Mouse (Mus musculus): ENCODE results near the gene Chd5. TPM values are rescaled to one million over a fixed set of nuclear protein-coding genes. Genes with fewer than 3 reads are reported as not detected.

The Chd5 gene
- polyA plus RNA-seq, 1 experiment = not detected

GRCm38 (mm10) chr4:152339293-152339790 lies 891 bp downstream of the Chd5 start:
- 8% methylated on average over 25 of the region's 26 CpGs for WGBS
- TF ChIP-seq CTCF (IDR thresholded peaks at IDR 0.05; ENCODE audit: control insufficient read depth, insufficient read depth, low read length) (no peak), POLR2A (IDR thresholded peaks at IDR 0.05; ENCODE audit: borderline replicate concordance, control insufficient read depth, low read depth, low read length) (no peak)
- Histone ChIP-seq H3K4me1 (ENCODE audit: control insufficient read depth, insufficient read depth, low read length) (no peaks in the 10 kb centered on the region), H3K27ac (ENCODE audit: control insufficient read depth, insufficient read depth, low read depth, low read length, poor library complexity) (no peak overlapping the region), H3K4me3 (replicated peaks; ENCODE audit: control insufficient read depth, low read depth, low read length) (no peak overlapping the region)

- WGBS = 43% methylated on average over 15 of the region's 15 CpGs
- TF ChIP-seq CTCF (IDR thresholded peaks at IDR 0.05; ENCODE audit: control insufficient read depth, insufficient read depth, low read length) = no peak
- Histone ChIP-seq H3K27ac (ENCODE audit: control insufficient read depth, insufficient read depth, low read depth, low read length, poor library complexity) (no peak overlapping the region), H3K4me1 (ENCODE audit: control insufficient read depth, insufficient read depth, low read length) (no peaks in the 10 kb centered on the region), H3K4me3 (replicated peaks; ENCODE audit: control insufficient read depth, low read depth, low read length) (no peak overlapping the region)
These were observed 2.3 kb downstream of the Chd5 start for GRCm38 (mm10) chr4:152340584-152341284.

- TF ChIP-seq CTCF (IDR thresholded peaks at IDR 0.05; ENCODE audit: control insufficient read depth, insufficient read depth, low read length) = peak; percentile 62; the same call in 1 of the 2 replicates
- no peak for TF ChIP-seq POLR2A (IDR thresholded peaks at IDR 0.05; ENCODE audit: borderline replicate concordance, control insufficient read depth, low read depth, low read length)
- H3K27ac ChIP-seq (ENCODE audit: control insufficient read depth, insufficient read depth, low read depth, low read length, poor library complexity) = no peak overlapping the region
- no peak overlapping the region for H3K4me3 ChIP-seq (replicated peaks; ENCODE audit: control insufficient read depth, low read depth, low read length)
- H3K4me1 ChIP-seq (ENCODE audit: control insufficient read depth, insufficient read depth, low read length) = no peaks in the 10 kb centered on the region
- 8% methylated on average over 5 of the region's 5 CpGs for WGBS
These were observed 4.8 kb downstream of the Chd5 start for GRCm38 (mm10) chr4:152343296-152343695.

- H3K4me3 ChIP-seq (replicated peaks; ENCODE audit: control insufficient read depth, low read depth, low read length) = no peak overlapping the region
- H3K4me1 ChIP-seq (ENCODE audit: control insufficient read depth, insufficient read depth, low read length) = no peaks in the 10 kb centered on the region
- H3K27ac ChIP-seq (ENCODE audit: control insufficient read depth, insufficient read depth, low read depth, low read length, poor library complexity) = no peak overlapping the region
- 27% methylated on average over 7 of the region's 7 CpGs for WGBS
- no peak for TF ChIP-seq CTCF (IDR thresholded peaks at IDR 0.05; ENCODE audit: control insufficient read depth, insufficient read depth, low read length)
- TF ChIP-seq POLR2A (IDR thresholded peaks at IDR 0.05; ENCODE audit: borderline replicate concordance, control insufficient read depth, low read depth, low read length) = no peak
These were observed 6.2 kb downstream of the Chd5 start for GRCm38 (mm10) chr4:152344651-152345050.

GRCm38 (mm10) chr4:152345120-152345889 lies 6.9 kb downstream of the Chd5 start:
- WGBS = 27% methylated on average over 7 of the region's 7 CpGs
- no peak overlapping the region for H3K4me3 ChIP-seq (replicated peaks; ENCODE audit: control insufficient read depth, low read depth, low read length)
- TF ChIP-seq POLR2A (IDR thresholded peaks at IDR 0.05; ENCODE audit: borderline replicate concordance, control insufficient read depth, low read depth, low read length) (no peak), CTCF (IDR thresholded peaks at IDR 0.05; ENCODE audit: control insufficient read depth, insufficient read depth, low read length) (no peak)
- H3K4me1 ChIP-seq (ENCODE audit: control insufficient read depth, insufficient read depth, low read length) = no peaks in the 10 kb centered on the region
- H3K27ac ChIP-seq (ENCODE audit: control insufficient read depth, insufficient read depth, low read depth, low read length, poor library complexity) = no peak overlapping the region

GRCm38 (mm10) chr4:152349837-152350381 lies 11.5 kb downstream of the Chd5 start:
- no peaks in the 10 kb centered on the region for H3K4me1 ChIP-seq (ENCODE audit: control insufficient read depth, insufficient read depth, low read length)
- no peak overlapping the region for H3K27ac ChIP-seq (ENCODE audit: control insufficient read depth, insufficient read depth, low read depth, low read length, poor library complexity)
- no peak overlapping the region for H3K4me3 ChIP-seq (replicated peaks; ENCODE audit: control insufficient read depth, low read depth, low read length)
- 3% methylated on average over 17 of the region's 17 CpGs for WGBS
- TF ChIP-seq CTCF (IDR thresholded peaks at IDR 0.05; ENCODE audit: control insufficient read depth, insufficient read depth, low read length) (no peak), POLR2A (IDR thresholded peaks at IDR 0.05; ENCODE audit: borderline replicate concordance, control insufficient read depth, low read depth, low read length) (no peak)

- no peak overlapping the region for H3K4me3 ChIP-seq (replicated peaks; ENCODE audit: control insufficient read depth, low read depth, low read length)
- H3K27ac ChIP-seq (ENCODE audit: control insufficient read depth, insufficient read depth, low read depth, low read length, poor library complexity) = no peak overlapping the region
- no peaks in the 10 kb centered on the region for H3K4me1 ChIP-seq (ENCODE audit: control insufficient read depth, insufficient read depth, low read length)
- 27% methylated on average over 8 of the region's 8 CpGs for WGBS
- no peak for TF ChIP-seq POLR2A (IDR thresholded peaks at IDR 0.05; ENCODE audit: borderline replicate concordance, control insufficient read depth, low read depth, low read length)
- TF ChIP-seq CTCF (IDR thresholded peaks at IDR 0.05; ENCODE audit: control insufficient read depth, insufficient read depth, low read length) = no peak
These were observed 12.4 kb downstream of the Chd5 start for GRCm38 (mm10) chr4:152350722-152351421.

Data from bone marrow, adult 2 months (tissue).